Mouse (Mus musculus) thymus, adult 2 months (tissue): ENCODE data around the gene Fuz. TPM values are rescaled to one million over a fixed set of nuclear protein-coding genes. Genes with fewer than 3 reads are reported as not detected.

Experiments used
- DNase-seq: peaks from one replicate; pipeline ENCODE4 v3.0.0; 2021
- H3K27ac ChIP-seq: fragments of 200-500 bp; 2 replicates; pipeline ENCODE4 v1.5.1; 2012; ENCODE audit warnings: low read length, control low read depth; ENCODE audit not compliant: control insufficient read depth, insufficient read depth
- H3K27me3 ChIP-seq: fragments of 200-500 bp; 2 replicates; pipeline ENCODE4 v1.6.1; 2012; ENCODE audit warnings: mild to moderate bottlenecking, low read length, moderate library complexity, mixed read lengths; ENCODE audit not compliant: control insufficient read depth, insufficient read depth
- H3K36me3 ChIP-seq: fragments of 200-500 bp; 2 replicates; pipeline ENCODE4 v1.6.1; 2012; ENCODE audit warnings: mild to moderate bottlenecking, low read length, moderate library complexity; ENCODE audit not compliant: control insufficient read depth, insufficient read depth
- H3K4me1 ChIP-seq: fragments of 200-500 bp; replicated peaks from 2 replicates; pipeline ENCODE4 v1.6.1; 2012; ENCODE audit warnings: low read length; ENCODE audit not compliant: control insufficient read depth, insufficient read depth
- H3K4me3 ChIP-seq: fragments of 200-500 bp; 2 replicates; pipeline ENCODE4 v1.5.1; 2012; ENCODE audit warnings: mild to moderate bottlenecking, low read length, control low read depth, moderate library complexity; ENCODE audit not compliant: control insufficient read depth, insufficient read depth
- CTCF ChIP-seq: fragments of 200-500 bp; IDR thresholded peaks from 2 replicates; pipeline ENCODE4 v1.5.1; 2012; ENCODE audit warnings: mild to moderate bottlenecking, control low read depth, low read length, moderate library complexity, borderline replicate concordance; ENCODE audit not compliant: control insufficient read depth, poor library complexity, insufficient read depth; ENCODE audit errors: extremely low read depth
- POLR2A ChIP-seq: fragments of 200-500 bp; IDR thresholded peaks from 2 replicates; pipeline ENCODE4 v1.6.1; 2012; ENCODE audit warnings: mild to moderate bottlenecking, low read length, control low read depth, moderate library complexity; ENCODE audit not compliant: control insufficient read depth, poor library complexity, insufficient read depth; ENCODE audit errors: extremely low read depth
- WGBS: fragments of 180-500 bp; shearing (Covaris S2); methylation state at CpG from one replicate; pipeline ENCODE4 v1.1.7; 2018; 5-methylcytosine and 5-hydroxymethylcytosine counted together
- polyA plus RNA-seq: library from polyadenylated mRNA; depleted of rRNA; stranded (reverse); fragments of >200 nt; gene quantifications from 2 replicates; pipeline ENCODE4 v1.2.3, GENCODE M21; 2012

Gene Fuz
- polyA plus RNA-seq, 1 experiment = 73.3 TPM

- TF ChIP-seq POLR2A (no peak), CTCF (no peak)
- peaks cover 24% of the 10 kb centered on the region for H3K4me1 ChIP-seq
- DNase-seq = no peak
- whole genome bisulfite sequencing = 33% methylated on average over 6 of the region's 6 CpGs
- H3K36me3 ChIP-seq = no peaks in the 10 kb centered on the region
- no peak overlapping the region for H3K27ac ChIP-seq
- no peaks in the 10 kb centered on the region for H3K27me3 ChIP-seq
- peak overlapping the region; percentile 65 for H3K4me3 ChIP-seq
Measured at GRCm38 (mm10) chr7:44891611-44892010, 4.3 kb upstream of the Fuz start.

GRCm38 (mm10) chr7:44892276-44892921 is 3.5 kb upstream of the Fuz start, which contains the start of gene Med25:
TSS of gene Med25 (minus strand) at chr7:44892712.
- under 1% methylated on average over 56 of the region's 56 CpGs for WGBS
- peak within 1 kb of the TSS; percentile 65 for H3K4me3 ChIP-seq
- peak within 1 kb of the TSS; percentile 86 for H3K27ac ChIP-seq
- peak; percentile 79 for DNase-seq
- H3K4me1 ChIP-seq = peaks cover 28% of the 10 kb centered on the region
- H3K27me3 ChIP-seq = no peaks in the 10 kb centered on the region
- peak; percentile 29; the same call in 1 of the 2 replicates for TF ChIP-seq CTCF
- peak; percentile 85 for TF ChIP-seq POLR2A
- H3K36me3 ChIP-seq = no peaks in the 10 kb centered on the region

GRCm38 (mm10) chr7:44893197-44893596 is 2.7 kb upstream of the Fuz start:
- no peak for DNase-seq
- Histone ChIP-seq H3K4me1 (peaks cover 28% of the 10 kb centered on the region), H3K4me3 (no peak overlapping the region), H3K27ac (no peak overlapping the region), H3K27me3 (no peaks in the 10 kb centered on the region), H3K36me3 (no peaks in the 10 kb centered on the region)
- TF ChIP-seq CTCF = no peak
- TF ChIP-seq POLR2A = no peak
- 77% methylated on average over 8 of the region's 8 CpGs for WGBS

GRCm38 (mm10) chr7:44894175-44894574 is 1.7 kb upstream of the Fuz start:
- DNase-seq = no peak
- Histone ChIP-seq H3K27ac (no peak overlapping the region), H3K36me3 (no peaks in the 10 kb centered on the region), H3K4me3 (no peak overlapping the region), H3K4me1 (peaks cover 28% of the 10 kb centered on the region), H3K27me3 (no peaks in the 10 kb centered on the region)
- TF ChIP-seq POLR2A (no peak), CTCF (no peak)
- whole genome bisulfite sequencing = 92% methylated on average over 3 of the region's 3 CpGs

GRCm38 (mm10) chr7:44895206-44895592 is 680 bp upstream of the Fuz start:
- H3K36me3 ChIP-seq = no peaks in the 10 kb centered on the region
- H3K4me1 ChIP-seq = peaks cover 28% of the 10 kb centered on the region
- H3K4me3 ChIP-seq = no peak overlapping the region
- DNase-seq = no peak
- H3K27me3 ChIP-seq = no peaks in the 10 kb centered on the region
- no peak overlapping the region for H3K27ac ChIP-seq
- 49% methylated on average over 7 of the region's 7 CpGs for WGBS
- no peak for TF ChIP-seq POLR2A

- no peak for DNase-seq
- H3K4me1 ChIP-seq = peaks cover 23% of the 10 kb centered on the region
- H3K27ac ChIP-seq = peak overlapping the region; percentile 57; the same call in 1 of the 2 replicates
- TF ChIP-seq CTCF (no peak), POLR2A (no peak)
- H3K36me3 ChIP-seq = no peaks in the 10 kb centered on the region
- no peaks in the 10 kb centered on the region for H3K27me3 ChIP-seq
- peak overlapping the region; percentile 97 for H3K4me3 ChIP-seq
- 38% methylated on average over 10 of the region's 10 CpGs for WGBS
Measured at GRCm38 (mm10) chr7:44896499-44896898, 620 bp downstream of the Fuz start.

GRCm38 (mm10) chr7:44898607-44899006 is 2.7 kb downstream of the Fuz start:
- 76% methylated on average over 19 of the region's 19 CpGs for WGBS
- no peak for DNase-seq
- TF ChIP-seq CTCF (no peak), POLR2A (no peak)
- Histone ChIP-seq H3K27me3 (no peaks in the 10 kb centered on the region), H3K4me1 (peaks cover 26% of the 10 kb centered on the region), H3K4me3 (no peak overlapping the region), H3K36me3 (peaks cover 3% of the 10 kb centered on the region; the same call in 1 of the 2 replicates), H3K27ac (no peak overlapping the region)
